Mouse (Mus musculus): ENCODE data around the gene Srsf1.

The Srsf1 gene

GRCm38 (mm10) chr11:88070392-88070791 lies 23.2 kb downstream of the Srsf1 start:
- DNase-seq (ENCODE audit: low spot score in 2 of 2) = no peak

GRCm38 (mm10) chr11:88071113-88071512 lies 23.9 kb downstream of the Srsf1 start:
- no peak for DNase-seq (ENCODE audit: low spot score in 2 of 2)

DNA sequence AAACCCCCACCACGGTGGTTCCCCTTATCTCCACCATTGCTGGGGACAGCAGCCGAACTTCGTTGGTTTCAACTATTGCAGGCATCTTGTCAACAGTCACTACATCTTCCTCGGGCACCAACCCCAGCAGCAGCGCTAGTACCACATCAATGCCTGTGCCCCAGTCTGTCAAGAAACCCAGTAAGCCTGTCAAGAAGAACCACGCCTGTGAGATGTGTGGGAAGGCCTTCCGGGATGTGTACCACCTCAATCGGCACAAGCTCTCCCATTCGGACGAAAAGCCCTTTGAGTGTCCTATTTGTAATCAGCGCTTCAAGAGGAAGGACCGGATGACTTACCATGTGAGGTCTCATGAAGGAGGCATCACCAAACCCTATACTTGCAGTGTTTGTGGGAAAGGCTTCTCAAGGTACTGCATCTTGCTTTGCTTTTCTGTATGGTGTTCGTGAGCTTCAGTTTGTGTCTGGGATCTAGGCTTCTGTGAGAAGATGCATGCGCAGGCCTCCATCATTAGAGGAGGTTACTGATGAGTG lies 26.2 kb downstream of the Srsf1 start:
- no peak for DNase-seq (ENCODE audit: low spot score in 2 of 2)

DNA sequence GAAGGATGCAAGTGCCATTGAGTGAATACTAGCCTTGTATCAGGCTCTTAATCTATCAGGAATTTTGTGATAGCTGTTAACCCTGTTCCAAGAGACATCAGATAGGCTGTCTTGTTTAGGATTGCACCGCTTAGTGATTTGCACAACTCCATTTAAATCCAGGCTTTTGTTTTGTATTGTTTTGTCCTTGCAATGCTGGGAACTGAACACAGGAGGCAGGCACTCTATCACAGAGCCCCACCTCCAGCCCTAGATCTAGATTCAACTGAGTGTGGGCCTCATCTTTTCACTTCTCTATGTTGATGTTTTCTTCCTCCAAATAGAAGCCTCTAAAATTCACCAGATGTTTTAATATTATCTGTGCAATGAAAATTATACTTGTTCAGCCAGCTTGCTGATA lies 28.5 kb downstream of the Srsf1 start:
- no peak for DNase-seq (ENCODE audit: low spot score in 2 of 2)

DNA sequence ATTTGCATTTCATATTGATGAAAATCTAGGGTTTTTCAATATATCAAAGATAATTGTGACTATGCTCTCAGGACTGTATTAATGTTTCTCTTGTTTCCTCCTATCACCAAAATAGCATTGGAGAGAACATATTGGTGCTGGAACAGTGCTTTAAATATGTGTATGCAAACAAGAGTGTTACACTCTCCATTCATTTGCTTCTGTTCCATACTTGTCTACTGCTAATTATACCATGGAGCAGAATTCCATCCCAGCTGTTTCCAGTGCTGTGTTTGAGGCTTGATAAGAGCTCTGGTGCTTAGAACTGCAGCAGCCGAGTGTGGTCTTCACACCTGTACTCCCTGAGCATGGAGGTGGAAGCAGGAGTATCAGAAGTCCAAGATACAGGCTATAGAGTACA lies 29.2 kb downstream of the Srsf1 start:
- no peak for DNase-seq (ENCODE audit: low spot score in 2 of 2)

DNA sequence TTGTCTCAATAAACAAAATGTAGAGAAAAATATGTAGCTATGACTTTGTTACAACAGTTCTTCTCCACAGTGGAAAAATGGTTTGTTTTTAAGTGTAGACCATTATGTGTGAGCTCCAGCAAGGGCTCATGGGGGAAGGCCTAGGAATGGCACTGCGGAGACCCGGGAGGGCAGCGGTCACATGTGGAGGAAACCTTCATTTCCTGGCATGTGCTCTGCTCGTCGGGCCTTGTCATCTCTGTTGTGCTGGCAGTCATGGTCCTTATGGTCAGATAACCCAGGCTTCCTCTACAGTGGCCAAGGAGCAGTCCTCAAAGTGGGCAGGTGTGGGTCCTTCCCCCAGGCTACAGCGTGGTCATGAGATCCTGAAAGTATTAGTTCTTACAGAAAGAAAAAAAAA lies 36.5 kb downstream of the Srsf1 start:
- DNase-seq (ENCODE audit: low spot score in 2 of 2) = no peak

GRCm38 (mm10) chr11:88086737-88087627 lies 39.8 kb downstream of the Srsf1 start:
- peak; percentile 26 to 40 for DNase-seq (ENCODE audit: low spot score in 2 of 2)

DNA sequence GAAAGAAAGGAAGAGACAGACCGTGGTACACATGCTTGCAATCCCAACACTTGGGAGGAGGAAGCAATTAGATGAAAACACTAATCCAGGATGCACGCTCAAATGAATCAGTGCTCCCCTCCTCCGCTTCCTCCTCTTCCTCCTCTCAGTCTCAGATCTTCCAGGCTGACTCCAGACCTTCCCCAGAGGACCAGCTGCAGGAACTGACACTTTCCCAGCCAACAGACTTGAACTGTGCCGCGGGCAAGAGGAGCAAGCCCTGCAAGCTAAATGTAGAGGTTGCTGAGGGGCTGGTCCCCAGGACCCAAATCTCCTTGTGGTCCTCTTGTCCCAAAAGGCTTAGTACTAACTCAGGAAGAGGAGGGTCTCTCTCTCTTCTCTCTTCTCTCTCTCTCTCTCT lies 42.0 kb downstream of the Srsf1 start:
- no peak for DNase-seq (ENCODE audit: low spot score in 2 of 2)

GRCm38 (mm10) chr11:88090293-88090692 lies 43.1 kb downstream of the Srsf1 start:
- no peak for DNase-seq (ENCODE audit: low spot score in 2 of 2)

DNA sequence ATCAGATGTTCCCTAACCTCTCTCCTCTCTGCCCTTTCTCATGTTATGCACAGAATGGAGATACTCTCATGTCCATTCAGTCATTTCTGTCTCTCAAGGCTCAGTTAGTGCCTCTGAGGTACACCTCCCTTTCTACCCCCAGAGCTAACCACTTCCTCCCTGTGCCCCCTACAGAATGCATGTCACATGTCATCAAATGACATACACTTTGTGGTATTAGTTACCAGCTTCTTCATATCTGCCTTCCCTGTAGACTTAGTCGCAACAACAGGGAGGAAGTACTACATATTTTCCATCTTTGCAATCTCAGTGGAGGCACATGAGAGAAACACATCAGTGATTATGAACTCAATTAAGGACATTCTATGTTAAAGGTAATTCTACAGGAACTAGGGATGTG lies 44.8 kb downstream of the Srsf1 start:
- DNase-seq (ENCODE audit: low spot score in 2 of 2) = no peak

DNA sequence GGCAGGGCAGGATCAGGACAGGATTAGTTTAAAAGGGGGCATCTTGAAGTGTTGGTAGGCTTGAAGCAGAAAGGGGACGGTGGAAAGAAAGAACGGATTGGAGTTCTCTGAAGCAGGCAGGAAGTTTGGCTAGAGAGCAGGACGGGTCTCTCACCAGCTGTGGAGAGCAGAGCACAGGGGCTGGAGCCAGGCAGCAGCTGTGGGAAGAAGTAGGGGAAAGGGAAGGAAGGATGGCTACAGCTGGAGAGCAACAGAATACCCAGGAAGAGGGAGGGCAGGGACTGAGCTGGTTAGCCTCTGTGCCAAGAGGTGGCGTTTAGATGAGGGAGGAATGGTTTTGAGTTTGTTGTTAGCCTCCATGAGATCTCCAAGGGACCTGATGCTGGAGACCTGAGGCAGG lies 50.0 kb downstream of the Srsf1 start:
- DNase-seq (ENCODE audit: low spot score in 2 of 2) = no peak

DNA sequence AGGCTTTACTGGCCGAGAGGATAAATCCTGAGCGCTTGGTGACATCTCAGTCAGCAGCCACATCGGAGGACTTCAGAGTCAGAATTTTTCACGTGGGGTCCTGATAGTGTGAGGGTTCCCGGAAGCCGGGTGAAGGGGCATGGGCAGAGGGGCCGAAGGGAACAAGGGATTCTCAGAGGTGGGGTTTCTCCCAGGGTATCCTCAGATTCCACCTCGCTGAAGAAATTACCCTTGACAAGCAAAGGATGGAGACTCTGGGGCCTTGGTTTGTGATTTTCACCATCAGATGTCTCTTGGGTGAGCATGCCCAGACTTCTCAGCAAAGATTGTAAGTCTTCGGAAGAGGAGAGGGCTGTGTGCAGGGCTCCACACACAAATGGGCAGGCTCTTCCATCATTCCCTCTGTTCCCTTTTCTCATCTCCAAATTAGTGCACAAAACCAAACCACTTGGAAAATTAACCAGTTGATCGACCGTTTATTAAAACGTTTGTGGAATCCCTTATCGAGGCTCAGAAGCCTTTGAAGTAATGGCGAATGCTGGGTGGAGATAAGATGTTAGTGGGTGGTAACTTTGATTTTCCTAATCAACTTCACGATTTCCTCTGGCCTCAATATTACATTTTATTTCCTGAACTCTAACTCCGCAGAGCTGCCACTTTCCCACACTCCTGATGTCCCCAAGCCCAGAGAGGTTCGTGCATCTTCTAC lies 51.0 kb downstream of the Srsf1 start, which contains the start of gene Cuedc1:
Gene Cuedc1, plus strand, starts transcription at position 38 of the 709 bp plus-strand sequence.
- no peak for DNase-seq (ENCODE audit: low spot score in 2 of 2)

DNA sequence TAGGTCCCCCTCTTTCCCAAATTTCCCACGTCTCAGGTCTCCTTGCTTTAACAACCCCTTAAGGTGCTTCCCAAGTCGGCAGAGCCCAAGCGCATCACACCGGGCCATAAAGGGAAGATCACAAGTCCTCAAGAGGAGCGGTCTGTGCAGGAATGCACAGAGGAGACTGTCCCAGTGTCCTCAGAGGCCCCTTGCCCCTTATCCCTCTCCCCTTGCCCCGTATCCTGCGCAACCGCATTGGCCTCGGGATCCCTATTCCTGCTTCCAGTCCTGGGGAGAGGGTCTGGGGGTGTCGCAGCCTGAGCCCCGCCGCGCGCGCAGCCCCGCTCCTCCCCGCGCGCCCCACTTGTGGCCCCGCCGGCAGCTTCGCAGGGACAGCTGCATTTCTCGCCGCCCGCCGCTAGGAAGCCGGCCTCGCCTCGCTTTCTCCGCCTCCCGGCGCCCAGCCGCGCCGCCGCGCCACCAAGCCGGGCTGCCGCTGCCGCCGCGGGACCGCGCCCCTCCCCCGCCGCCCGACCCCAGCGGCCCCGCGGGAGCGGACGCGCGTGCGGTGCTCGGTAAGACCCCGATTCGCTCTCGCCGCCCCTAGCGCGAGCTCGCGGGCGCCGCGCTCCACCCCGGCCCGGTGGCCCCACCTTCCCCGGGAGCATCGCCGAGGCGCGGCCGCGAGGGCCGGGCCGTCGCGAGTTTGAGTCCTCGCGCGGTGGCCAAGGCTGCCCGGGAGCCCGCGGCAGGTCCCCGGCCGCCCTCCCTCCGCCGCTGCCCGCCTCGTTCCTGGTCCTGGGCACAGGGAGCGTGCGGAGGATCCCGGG lies 51.8 kb downstream of the Srsf1 start:
- peak; percentile 33 to 61 for DNase-seq (ENCODE audit: low spot score in 2 of 2)

- DNase-seq (ENCODE audit: low spot score in 2 of 2) = peak in 1 of 2 experiments; percentile 13
Measured at GRCm38 (mm10) chr11:88099599-88100023, 52.4 kb downstream of the Srsf1 start.

GRCm38 (mm10) chr11:88100170-88100569 lies 53.0 kb downstream of the Srsf1 start:
- DNase-seq (ENCODE audit: low spot score in 2 of 2) = no peak
